Mouse (Mus musculus) macrophage (primary cell): ENCODE data around the gene Mthfs. TPM values are rescaled to one million over a fixed set of nuclear protein-coding genes. Genes with fewer than 3 reads are reported as not detected.

Experiments used
- polyA plus RNA-seq: library from polyadenylated mRNA; stranded (reverse); fragments of 250-400 nt; gene quantifications from 3 replicates; pipeline ENCODE4 v1.2.4, GENCODE M21; 2018; ENCODE audit warnings: inconsistent platforms

The Mthfs gene
- polyA plus RNA-seq, 1 experiment from 2014 or later, result 115 TPM

Other genes starting within 250 kb of the Mthfs start
- not detected in 3 replicates for gene Trim43b, start 117.8 kb upstream of the Mthfs start, polyA plus RNA-seq
- gene Bcl2a1b, start 11.5 kb upstream of the Mthfs start, polyA plus RNA-seq, result 123 to 347 TPM (median 195 TPM) in 3 replicates
- 1.4 to 5.5 TPM (median 4.3 TPM) in 3 replicates for gene Gm29094, start 11.3 kb upstream of the Mthfs start, polyA plus RNA-seq